Mouse (Mus musculus) heart, embryonic 12.5 days (tissue): ENCODE results near the gene Erc2. TPM values are rescaled to one million over a fixed set of nuclear protein-coding genes. Genes with fewer than 3 reads are reported as not detected.

Experiments used
- ATAC-seq: fragments of 200-750 bp; cut with Nextera tagmentation; 2 replicates; pipeline ENCODE4 v1.8.0; 2017; ENCODE audit warnings: moderate TSS enrichment, moderate library complexity; ENCODE audit not compliant: insufficient number of reproducible peaks, low FRiP score
- H3K27ac ChIP-seq: fragments of 300-500 bp; sonication (generic); 2 replicates; pipeline ENCODE4 v1.5.1; 2016; ENCODE audit warnings: mild to moderate bottlenecking, moderate library complexity; ENCODE audit not compliant: poor library complexity, severe bottlenecking
- H3K27me3 ChIP-seq: fragments of 300-500 bp; sonication (generic); replicated peaks from 2 replicates; pipeline ENCODE4 v1.6.1; 2016; ENCODE audit warnings: mild to moderate bottlenecking, moderate library complexity
- H3K36me3 ChIP-seq: fragments of 300-500 bp; sonication (generic); 2 replicates; pipeline ENCODE4 v1.6.1; 2016; ENCODE audit warnings: mild to moderate bottlenecking, moderate library complexity
- H3K4me1 ChIP-seq: fragments of 300-500 bp; sonication (generic); replicated peaks from 2 replicates; pipeline ENCODE4 v1.6.1; 2016; ENCODE audit warnings: mild to moderate bottlenecking
- H3K4me2 ChIP-seq: fragments of 300-500 bp; sonication (generic); 2 replicates; pipeline ENCODE4 v1.6.1; 2016; ENCODE audit warnings: mild to moderate bottlenecking, moderate library complexity
- H3K4me3 ChIP-seq: fragments of 300-500 bp; sonication (generic); 2 replicates; pipeline ENCODE4 v1.5.1; 2016; ENCODE audit warnings: mild to moderate bottlenecking
- H3K9ac ChIP-seq: fragments of 300-500 bp; sonication (generic); 2 replicates; pipeline ENCODE4 v1.6.1; 2016; ENCODE audit warnings: mild to moderate bottlenecking, moderate library complexity
- H3K9me3 ChIP-seq: fragments of 300-500 bp; sonication (generic); replicated peaks from 2 replicates; pipeline ENCODE4 v1.6.1; 2016; ENCODE audit warnings: mild to moderate bottlenecking, moderate library complexity
- WGBS: fragments of 180-500 bp; shearing (Covaris S2); methylation state at CpG from one replicate; pipeline ENCODE4 v1.1.7; 2016; 5-methylcytosine and 5-hydroxymethylcytosine counted together
- polyA plus RNA-seq: library from polyadenylated mRNA; unstranded; fragments of >200 nt; fragmentation: Nextera tagmentation; extraction: Ambion mirVana; gene quantifications from 2 replicates; pipeline ENCODE4 v1.2.1, GENCODE M21; 2016

Erc2 gene
- polyA plus RNA-seq, 1 experiment from 2014 or later = 3.9 TPM

- H3K4me3 ChIP-seq = no peak overlapping the region
- no peaks in the 10 kb centered on the region; the same call in 1 of the 2 replicates for H3K4me1 ChIP-seq
- H3K36me3 ChIP-seq = no peaks in the 10 kb centered on the region
- H3K27me3 ChIP-seq = no peaks in the 10 kb centered on the region
- no peak for ATAC-seq
- no peak overlapping the region for H3K4me2 ChIP-seq
- no peak overlapping the region for H3K27ac ChIP-seq
- no peak overlapping the region for H3K9ac ChIP-seq
- H3K9me3 ChIP-seq = no peaks in the 10 kb centered on the region
- 78% methylated on average over 4 of the region's 4 CpGs for WGBS
Measured at GRCm38 (mm10) chr14:27832196-27832595, 210.0 kb downstream of the Erc2 start.

GRCm38 (mm10) chr14:27835351-27835750 is 213.1 kb downstream of the Erc2 start:
- no peaks in the 10 kb centered on the region for H3K27me3 ChIP-seq
- H3K9ac ChIP-seq = no peak overlapping the region
- H3K36me3 ChIP-seq = no peaks in the 10 kb centered on the region
- H3K4me1 ChIP-seq = no peaks in the 10 kb centered on the region; the same call in 1 of the 2 replicates
- H3K9me3 ChIP-seq = no peaks in the 10 kb centered on the region
- H3K27ac ChIP-seq = no peak overlapping the region
- H3K4me3 ChIP-seq = no peak overlapping the region
- WGBS = 85% methylated on average over 1 of the region's 1 CpGs
- no peak overlapping the region for H3K4me2 ChIP-seq
- no peak for ATAC-seq

DNA sequence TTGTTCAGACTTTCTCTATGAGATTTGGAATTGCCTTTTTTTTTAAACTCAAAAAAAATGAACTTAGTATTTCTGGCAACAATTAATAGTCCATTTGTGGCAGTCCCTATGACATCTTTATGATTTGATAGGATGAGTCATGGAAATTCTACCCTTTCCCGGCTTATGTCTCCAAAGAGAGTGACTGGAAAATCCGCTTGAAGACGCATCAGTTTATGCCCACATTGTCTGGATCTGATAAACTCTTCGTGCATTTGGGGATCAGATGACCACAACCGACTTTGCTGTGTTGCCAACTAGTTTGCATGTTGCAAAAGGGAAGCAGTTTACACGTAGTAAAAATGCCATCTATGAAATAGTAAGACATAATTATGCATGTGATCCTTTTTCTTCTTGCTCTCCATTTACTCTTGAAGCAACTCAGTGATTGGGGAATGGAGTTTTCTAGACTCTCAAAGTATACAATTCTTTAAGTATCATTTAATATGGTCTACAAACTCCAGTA is 215.4 kb downstream of the Erc2 start:
- H3K27me3 ChIP-seq = no peaks in the 10 kb centered on the region
- no peak overlapping the region for H3K9ac ChIP-seq
- H3K27ac ChIP-seq = no peak overlapping the region
- no peaks in the 10 kb centered on the region for H3K36me3 ChIP-seq
- 80% methylated on average over 6 of the region's 6 CpGs for WGBS
- H3K4me2 ChIP-seq = no peak overlapping the region
- no peaks in the 10 kb centered on the region for H3K4me1 ChIP-seq
- ATAC-seq = no peak
- no peak overlapping the region for H3K4me3 ChIP-seq
- H3K9me3 ChIP-seq = no peaks in the 10 kb centered on the region

- Histone ChIP-seq H3K9me3 (no peaks in the 10 kb centered on the region), H3K4me3 (no peak overlapping the region), H3K36me3 (no peaks in the 10 kb centered on the region), H3K27me3 (no peaks in the 10 kb centered on the region), H3K27ac (no peak overlapping the region), H3K4me2 (no peak overlapping the region), H3K4me1 (no peaks in the 10 kb centered on the region), H3K9ac (no peak overlapping the region)
- no peak for ATAC-seq
- 76% methylated on average over 1 of the region's 1 CpGs for WGBS
Measured at GRCm38 (mm10) chr14:27840120-27840519, 217.9 kb downstream of the Erc2 start.

DNA sequence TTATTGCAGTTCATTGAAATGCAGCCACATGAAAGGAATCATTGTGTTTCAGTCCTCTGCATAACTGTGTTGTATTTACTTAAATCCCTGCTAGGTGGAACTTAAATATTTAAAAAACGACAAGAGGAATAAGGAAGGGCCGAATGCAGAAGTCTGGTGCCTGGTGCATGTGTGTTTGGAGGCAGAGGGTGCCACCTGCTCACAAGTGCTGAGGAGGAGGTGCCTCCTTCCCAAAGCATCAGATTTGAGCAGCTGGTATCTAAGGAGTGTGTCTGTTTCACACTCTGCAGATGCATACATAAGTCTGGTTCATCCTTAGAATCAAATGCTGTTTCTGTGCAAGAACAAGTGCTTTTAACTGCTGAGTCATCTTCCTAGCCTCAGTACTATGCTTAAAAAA is 224.6 kb downstream of the Erc2 start:
- H3K9me3 ChIP-seq = no peaks in the 10 kb centered on the region
- H3K9ac ChIP-seq = no peak overlapping the region
- no peak overlapping the region for H3K4me2 ChIP-seq
- no peak overlapping the region for H3K27ac ChIP-seq
- no peaks in the 10 kb centered on the region for H3K4me1 ChIP-seq
- no peaks in the 10 kb centered on the region for H3K36me3 ChIP-seq
- ATAC-seq = no peak
- 67% methylated on average over 2 of the region's 2 CpGs for WGBS
- H3K27me3 ChIP-seq = no peaks in the 10 kb centered on the region
- H3K4me3 ChIP-seq = no peak overlapping the region

DNA sequence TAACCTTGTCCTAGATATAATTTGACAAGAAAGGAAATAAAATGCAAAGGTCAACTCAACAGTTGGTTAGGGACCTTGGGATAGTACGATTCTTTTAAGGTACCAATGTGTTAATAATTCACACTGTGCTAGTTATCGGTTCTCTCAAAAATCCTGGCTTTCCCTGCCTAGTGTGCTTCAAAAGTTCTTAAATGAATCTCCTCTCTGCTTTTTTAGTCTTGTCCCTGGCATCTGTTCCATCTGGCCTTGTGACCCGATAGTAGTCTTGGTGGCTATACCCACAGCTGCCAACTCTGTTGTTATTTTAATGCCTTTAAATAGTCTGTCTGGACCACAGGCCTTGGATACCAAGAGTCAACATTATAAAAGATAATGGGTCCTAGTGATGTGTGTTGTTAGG is 225.1 kb downstream of the Erc2 start:
- Histone ChIP-seq H3K9me3 (no peaks in the 10 kb centered on the region), H3K36me3 (no peaks in the 10 kb centered on the region), H3K27me3 (no peaks in the 10 kb centered on the region), H3K9ac (no peak overlapping the region), H3K27ac (no peak overlapping the region), H3K4me1 (no peaks in the 10 kb centered on the region), H3K4me3 (no peak overlapping the region), H3K4me2 (no peak overlapping the region)
- no peak for ATAC-seq
- 78% methylated on average over 3 of the region's 3 CpGs for WGBS

- Histone ChIP-seq H3K4me1 (no peaks in the 10 kb centered on the region), H3K4me2 (no peak overlapping the region), H3K4me3 (no peak overlapping the region), H3K27me3 (no peaks in the 10 kb centered on the region), H3K27ac (no peak overlapping the region), H3K9me3 (no peaks in the 10 kb centered on the region), H3K9ac (no peak overlapping the region), H3K36me3 (no peaks in the 10 kb centered on the region)
- ATAC-seq = no peak
- WGBS = 85% methylated on average over 2 of the region's 2 CpGs
Measured at GRCm38 (mm10) chr14:27851231-27851630, 229.0 kb downstream of the Erc2 start.

GRCm38 (mm10) chr14:27852606-27853005 is 230.4 kb downstream of the Erc2 start:
- Histone ChIP-seq H3K4me2 (no peak overlapping the region), H3K9ac (no peak overlapping the region), H3K27me3 (no peaks in the 10 kb centered on the region), H3K4me1 (no peaks in the 10 kb centered on the region), H3K27ac (no peak overlapping the region), H3K4me3 (no peak overlapping the region), H3K9me3 (no peaks in the 10 kb centered on the region), H3K36me3 (no peaks in the 10 kb centered on the region)
- ATAC-seq = no peak
- WGBS = 76% methylated on average over 6 of the region's 6 CpGs

GRCm38 (mm10) chr14:27860371-27861046 is 238.3 kb downstream of the Erc2 start:
- no peak for ATAC-seq
- H3K4me2 ChIP-seq = no peak overlapping the region
- H3K9me3 ChIP-seq = no peaks in the 10 kb centered on the region
- H3K27ac ChIP-seq = no peak overlapping the region
- H3K4me1 ChIP-seq = 0 out of 2 replicates have a peak, but pooled peaks cover 5% of the 10 kb centered on the region
- H3K27me3 ChIP-seq = no peaks in the 10 kb centered on the region
- 84% methylated on average over 6 of the region's 6 CpGs for WGBS
- H3K36me3 ChIP-seq = no peaks in the 10 kb centered on the region
- H3K4me3 ChIP-seq = no peak overlapping the region
- no peak overlapping the region for H3K9ac ChIP-seq

- no peak overlapping the region for H3K4me3 ChIP-seq
- H3K36me3 ChIP-seq = no peaks in the 10 kb centered on the region
- ATAC-seq = no peak
- H3K9me3 ChIP-seq = no peaks in the 10 kb centered on the region
- H3K4me1 ChIP-seq = 0 out of 2 replicates have a peak, but pooled peaks cover 5% of the 10 kb centered on the region
- no peak overlapping the region for H3K9ac ChIP-seq
- H3K4me2 ChIP-seq = no peak overlapping the region
- H3K27me3 ChIP-seq = no peaks in the 10 kb centered on the region
- no peak overlapping the region for H3K27ac ChIP-seq
Measured at GRCm38 (mm10) chr14:27862299-27862698, 240.1 kb downstream of the Erc2 start.

DNA sequence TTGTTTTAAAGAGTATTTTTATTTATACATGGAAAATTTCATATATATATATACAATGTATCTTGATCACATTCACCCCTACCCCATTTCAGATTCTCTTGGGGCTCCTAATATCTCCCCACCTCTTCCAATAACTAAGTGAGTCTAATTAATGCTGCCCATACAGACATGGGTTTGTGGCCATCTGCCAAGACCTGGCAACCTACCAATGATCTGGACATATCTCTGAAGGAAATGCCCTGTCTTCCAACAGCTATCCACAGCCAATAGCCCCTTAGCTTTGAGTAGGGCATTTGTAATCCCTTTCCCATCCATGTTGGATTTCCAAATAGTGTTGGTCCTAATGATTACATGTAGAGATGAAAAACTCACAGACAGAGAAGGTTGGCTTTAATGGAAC is 245.2 kb downstream of the Erc2 start:
- 0 out of 2 replicates have a peak, but pooled peaks cover 5% of the 10 kb centered on the region for H3K4me1 ChIP-seq
- no peaks in the 10 kb centered on the region for H3K27me3 ChIP-seq
- H3K27ac ChIP-seq = no peak overlapping the region
- no peak overlapping the region for H3K4me3 ChIP-seq
- no peak for ATAC-seq
- H3K36me3 ChIP-seq = no peaks in the 10 kb centered on the region
- H3K9me3 ChIP-seq = no peaks in the 10 kb centered on the region
- H3K9ac ChIP-seq = no peak overlapping the region
- H3K4me2 ChIP-seq = no peak overlapping the region

- no peak for ATAC-seq
- Histone ChIP-seq H3K4me3 (no peak overlapping the region), H3K9ac (no peak overlapping the region), H3K4me1 (0 out of 2 replicates have a peak, but pooled peaks cover 2% of the 10 kb centered on the region), H3K4me2 (no peak overlapping the region), H3K36me3 (no peaks in the 10 kb centered on the region), H3K9me3 (no peaks in the 10 kb centered on the region), H3K27me3 (no peaks in the 10 kb centered on the region), H3K27ac (no peak overlapping the region)
- 66% methylated on average over 1 of the region's 1 CpGs for WGBS
Measured at GRCm38 (mm10) chr14:27873619-27874018, 251.4 kb downstream of the Erc2 start.
